Mouse (Mus musculus): ENCODE results near the gene Cbx2. TPM values are rescaled to one million over a fixed set of nuclear protein-coding genes. Genes with fewer than 3 reads are reported as not detected.
A peak's percentile ranks its signal among the peaks of the same experiment; 100 is the strongest.

Cbx2 gene
- polyA plus RNA-seq, 1 experiment from 2014 or later = 20.3 TPM

- Histone ChIP-seq H3K4me1 (replicated peaks) (peaks cover 67% of the 10 kb centered on the region), H3K4me2 (peak overlapping the region; percentile 88), H3K36me3 (no peaks in the 10 kb centered on the region), H3K27me3 (peaks cover 72% of the 10 kb centered on the region), H3K27ac (peak overlapping the region; percentile 91), H3K9me3 (no peaks in the 10 kb centered on the region), H3K9ac (peak overlapping the region; percentile 92), H3K4me3 (peak overlapping the region; percentile 48)
- under 1% methylated on average over 63 of the region's 65 CpGs for WGBS
- ATAC-seq (ENCODE audit: low FRiP score) = 0 out of 2 replicates have a peak, but pooled peaks have one; percentile 2
Measured at GRCm38 (mm10) chr11:119056301-119057211, 33.8 kb downstream of the Cbx2 start.

GRCm38 (mm10) chr11:119057291-119057690, 34.5 kb downstream of the Cbx2 start:
- H3K9me3 ChIP-seq = no peaks in the 10 kb centered on the region
- H3K4me3 ChIP-seq = peak overlapping the region; percentile 48
- ATAC-seq (ENCODE audit: low FRiP score) = no peak
- peaks cover 72% of the 10 kb centered on the region for H3K27me3 ChIP-seq
- H3K27ac ChIP-seq = peak overlapping the region; percentile 91
- H3K4me2 ChIP-seq = peak overlapping the region; percentile 88
- H3K4me1 ChIP-seq (replicated peaks) = peaks cover 62% of the 10 kb centered on the region
- WGBS = 3% methylated on average over 9 of the region's 9 CpGs
- H3K9ac ChIP-seq = peak overlapping the region; percentile 92
- no peaks in the 10 kb centered on the region for H3K36me3 ChIP-seq

- Histone ChIP-seq H3K4me3 (peak overlapping the region; percentile 21), H3K4me2 (peak overlapping the region; percentile 88), H3K4me1 (replicated peaks) (peaks cover 52% of the 10 kb centered on the region), H3K9me3 (no peaks in the 10 kb centered on the region), H3K36me3 (no peaks in the 10 kb centered on the region), H3K9ac (peak overlapping the region; percentile 49), H3K27ac (no peak overlapping the region; the same call in 1 of the 2 replicates), H3K27me3 (peaks cover 77% of the 10 kb centered on the region)
- WGBS = 1% methylated on average over 58 of the region's 58 CpGs
- no peak for ATAC-seq (ENCODE audit: low FRiP score)
Measured at GRCm38 (mm10) chr11:119058041-119058995, 35.6 kb downstream of the Cbx2 start.

- Histone ChIP-seq H3K4me2 (no peak overlapping the region), H3K9me3 (no peaks in the 10 kb centered on the region), H3K4me1 (replicated peaks) (peaks cover 46% of the 10 kb centered on the region), H3K4me3 (no peak overlapping the region), H3K36me3 (no peaks in the 10 kb centered on the region), H3K9ac (no peak overlapping the region), H3K27me3 (peaks cover 83% of the 10 kb centered on the region), H3K27ac (no peak overlapping the region)
- 11% methylated on average over 3 of the region's 3 CpGs for WGBS
- ATAC-seq (ENCODE audit: low FRiP score) = no peak
Measured at GRCm38 (mm10) chr11:119059256-119059655, 36.5 kb downstream of the Cbx2 start.

- peaks cover 36% of the 10 kb centered on the region for H3K27me3 ChIP-seq
- H3K9me3 ChIP-seq = no peaks in the 10 kb centered on the region
- no peak overlapping the region for H3K4me3 ChIP-seq
- H3K4me1 ChIP-seq (replicated peaks) = no peaks in the 10 kb centered on the region
- H3K36me3 ChIP-seq = no peaks in the 10 kb centered on the region
- H3K27ac ChIP-seq = no peak overlapping the region
- 68% methylated on average over 7 of the region's 8 CpGs for WGBS
- H3K4me2 ChIP-seq = no peak overlapping the region
- H3K9ac ChIP-seq = no peak overlapping the region
- ATAC-seq (ENCODE audit: low FRiP score) = no peak
Measured at GRCm38 (mm10) chr11:119066841-119067240, 44.1 kb downstream of the Cbx2 start.

GRCm38 (mm10) chr11:119072239-119072638, 49.5 kb downstream of the Cbx2 start:
- Histone ChIP-seq H3K36me3 (no peaks in the 10 kb centered on the region), H3K27ac (no peak overlapping the region), H3K9me3 (no peaks in the 10 kb centered on the region), H3K9ac (no peak overlapping the region; the same call in 1 of the 2 replicates), H3K4me3 (no peak overlapping the region), H3K4me2 (no peak overlapping the region), H3K4me1 (replicated peaks) (peaks cover 19% of the 10 kb centered on the region), H3K27me3 (peaks cover 39% of the 10 kb centered on the region)
- no peak for ATAC-seq (ENCODE audit: low FRiP score)
- WGBS = 84% methylated on average over 7 of the region's 7 CpGs

GRCm38 (mm10) chr11:119072986-119073385, 50.2 kb downstream of the Cbx2 start:
- Histone ChIP-seq H3K36me3 (peaks cover 5% of the 10 kb centered on the region; the same call in 1 of the 2 replicates), H3K27me3 (peaks cover 39% of the 10 kb centered on the region), H3K4me1 (replicated peaks) (peaks cover 25% of the 10 kb centered on the region), H3K9me3 (no peaks in the 10 kb centered on the region), H3K9ac (0 out of 2 replicates have a peak overlapping the region, but pooled peaks have one; percentile 13), H3K4me3 (no peak overlapping the region), H3K4me2 (no peak overlapping the region), H3K27ac (no peak overlapping the region)
- no peak for ATAC-seq (ENCODE audit: low FRiP score)
- WGBS = 64% methylated on average over 6 of the region's 6 CpGs

GRCm38 (mm10) chr11:119073876-119074433, 51.2 kb downstream of the Cbx2 start:
- Histone ChIP-seq H3K36me3 (peaks cover 8% of the 10 kb centered on the region; the same call in 1 of the 2 replicates), H3K27ac (peak overlapping the region; percentile 35; the same call in 1 of the 2 replicates), H3K9ac (0 out of 2 replicates have a peak overlapping the region, but pooled peaks have one; percentile 19), H3K4me2 (no peak overlapping the region), H3K4me3 (no peak overlapping the region), H3K9me3 (no peaks in the 10 kb centered on the region), H3K27me3 (peaks cover 41% of the 10 kb centered on the region), H3K4me1 (replicated peaks) (peaks cover 34% of the 10 kb centered on the region)
- 70% methylated on average over 6 of the region's 6 CpGs for WGBS
- ATAC-seq (ENCODE audit: low FRiP score) = no peak

GRCm38 (mm10) chr11:119075805-119076204, 53.0 kb downstream of the Cbx2 start:
- Histone ChIP-seq H3K4me1 (replicated peaks) (peaks cover 51% of the 10 kb centered on the region), H3K27ac (no peak overlapping the region), H3K4me2 (no peak overlapping the region), H3K9ac (no peak overlapping the region), H3K36me3 (peaks cover 13% of the 10 kb centered on the region), H3K9me3 (no peaks in the 10 kb centered on the region), H3K4me3 (no peak overlapping the region), H3K27me3 (peaks cover 51% of the 10 kb centered on the region)
- 96% methylated on average over 5 of the region's 5 CpGs for WGBS
- ATAC-seq (ENCODE audit: low FRiP score) = no peak

- Histone ChIP-seq H3K4me3 (no peak overlapping the region), H3K27ac (no peak overlapping the region), H3K9me3 (no peaks in the 10 kb centered on the region), H3K4me1 (replicated peaks) (peaks cover 68% of the 10 kb centered on the region), H3K9ac (no peak overlapping the region), H3K4me2 (no peak overlapping the region), H3K27me3 (peaks cover 59% of the 10 kb centered on the region), H3K36me3 (peaks cover 32% of the 10 kb centered on the region)
- ATAC-seq (ENCODE audit: low FRiP score) = no peak
- 79% methylated on average over 4 of the region's 4 CpGs for WGBS
Measured at GRCm38 (mm10) chr11:119077755-119078154, 55.0 kb downstream of the Cbx2 start.

GRCm38 (mm10) chr11:119078691-119079444, 56.1 kb downstream of the Cbx2 start:
- ATAC-seq (ENCODE audit: low FRiP score) = peak; percentile 58; the same call in 1 of the 2 replicates
- Histone ChIP-seq H3K27me3 (peaks cover 60% of the 10 kb centered on the region), H3K27ac (peak overlapping the region; percentile 75), H3K9ac (peak overlapping the region; percentile 51), H3K4me3 (0 out of 2 replicates have a peak overlapping the region, but pooled peaks have one; percentile 1), H3K4me1 (replicated peaks) (peaks cover 68% of the 10 kb centered on the region), H3K4me2 (peak overlapping the region; percentile 40), H3K9me3 (no peaks in the 10 kb centered on the region), H3K36me3 (peaks cover 35% of the 10 kb centered on the region)
- 5% methylated on average over 27 of the region's 27 CpGs for WGBS
